Mouse (Mus musculus) cortical plate, adult 2 months (tissue): ENCODE results near the gene Yju2.

ENCODE experiments used
- CTCF ChIP-seq: fragments of 200-500 bp; IDR thresholded peaks from 2 replicates; pipeline ENCODE4 v1.5.1; 2011; ENCODE audit warnings: mild to moderate bottlenecking, control low read depth, low read length; ENCODE audit not compliant: insufficient read depth; ENCODE audit errors: extremely low read depth
- POLR2A ChIP-seq: fragments of 200-500 bp; IDR thresholded peaks from 2 replicates; pipeline ENCODE4 v1.6.1; 2011; ENCODE audit warnings: mild to moderate bottlenecking, low read length, control low read depth; ENCODE audit not compliant: insufficient read depth; ENCODE audit errors: extremely low read depth

DNA sequence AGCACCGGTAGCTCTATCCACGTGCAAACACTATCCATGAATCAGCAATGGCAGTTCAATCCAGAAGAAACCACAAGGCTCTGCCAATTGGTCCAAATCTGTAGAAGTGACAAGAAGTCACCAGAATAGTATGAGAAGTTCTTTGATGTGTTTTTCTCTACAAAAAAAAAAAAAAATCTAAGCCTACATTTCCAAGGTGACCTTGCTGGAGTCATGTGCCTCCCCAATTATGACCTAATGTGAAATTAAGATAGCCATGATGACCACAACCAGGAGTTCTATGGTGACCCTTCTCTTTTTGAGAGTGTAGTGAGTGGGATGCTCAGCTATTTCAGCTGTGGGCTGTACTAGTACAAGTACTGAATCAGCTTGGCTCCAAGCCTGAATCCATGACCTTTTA, 9.5 kb upstream of the Yju2 start, which contains the start of gene Zfp119b:
- TF ChIP-seq POLR2A: no peak
- TF ChIP-seq CTCF: no peak
